Mouse (Mus musculus): ENCODE measurements around the gene Parn. TPM values are rescaled to one million over a fixed set of nuclear protein-coding genes. Genes with fewer than 3 reads are reported as not detected.

Gene Parn
- total RNA-seq, 2 experiments from 2014 or later, result 22.4 to 24.3 TPM

DNA sequence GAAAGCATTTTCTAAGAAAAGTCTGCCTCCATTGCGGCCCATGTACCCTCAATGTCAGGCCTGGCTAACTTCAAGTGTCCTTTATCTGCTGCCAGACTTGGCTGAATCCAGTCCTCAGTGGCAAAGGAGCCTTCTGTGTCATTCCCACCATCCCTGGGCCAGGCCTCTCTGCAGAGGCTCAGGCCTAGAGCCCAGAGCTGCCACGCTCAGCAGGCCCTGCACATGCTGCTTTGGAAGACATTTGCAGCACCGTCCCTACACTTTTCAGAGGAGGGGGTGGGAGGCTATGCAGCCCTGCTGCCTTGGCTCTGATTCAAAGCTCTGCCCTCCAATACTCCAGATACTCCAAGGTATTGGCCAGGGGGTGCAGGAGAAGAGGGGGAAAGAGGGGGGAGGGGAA lies 176.2 kb downstream of the Parn start:
- no peak for DNase-seq (ENCODE audit: low spot score in 2 of 2)

Other genes with a start within 250 kb of the Parn start
- gene Bfar, start 3.7 kb upstream of the Parn start, total RNA-seq (2021), result 10 to 100 TPM; 32.6 to 36.7 TPM
- 1 to 10 TPM; 3.5 to 4.0 TPM for gene 3110001I22Rik, start 3.8 kb upstream of the Parn start, total RNA-seq (2021)
- not detected for gene Pla2g10, start 62.8 kb upstream of the Parn start, total RNA-seq (2021)
- gene Rrn3, start 112.5 kb upstream of the Parn start, total RNA-seq (2021), result 10 to 100 TPM; 49.1 to 51.7 TPM
- gene Ntan1, start 150.7 kb upstream of the Parn start, total RNA-seq (2021), result 100 to 1,000 TPM in 1 of 2 experiments, 10 to 100 TPM in 1; 96.8 to 109 TPM
- 10 to 100 TPM; 62.0 to 82.6 TPM for gene Pdxdc1, start 235.0 kb upstream of the Parn start, total RNA-seq (2021)
- 10 to 100 TPM; 69.7 to 75.5 TPM for gene Mpv17l, start 235.0 kb upstream of the Parn start, total RNA-seq (2021)

Data from left cerebral cortex, adult 18-20 months (tissue).